Mouse (Mus musculus) limb, embryonic 14.5 days (tissue): ENCODE data around the gene Gm17651. TPM values are rescaled to one million over a fixed set of nuclear protein-coding genes. Genes with fewer than 3 reads are reported as not detected.

Experiments
- ATAC-seq: fragments of 200-750 bp; cut with Nextera tagmentation; 2 replicates; pipeline ENCODE4 v1.8.0; 2017; ENCODE audit warnings: low read depth, moderate number of reproducible peaks, moderate TSS enrichment; ENCODE audit not compliant: low FRiP score
- DNase-seq: peaks from one replicate; pipeline ENCODE4 v3.0.0-alpha.2; 2015; ENCODE audit warnings: low spot score
- H3K27ac ChIP-seq: fragments of 300-500 bp; sonication (generic); replicated peaks from 2 replicates; pipeline ENCODE4 v1.5.1; 2014; ENCODE audit warnings: low read depth, mild to moderate bottlenecking, low read length, moderate library complexity, mixed read lengths
- H3K27me3 ChIP-seq: fragments of 300-500 bp; sonication (generic); 2 replicates; pipeline ENCODE4 v1.6.1; 2014; ENCODE audit warnings: low read length, mixed read lengths; ENCODE audit not compliant: control insufficient read depth, insufficient read depth
- H3K36me3 ChIP-seq: fragments of 300-500 bp; sonication (generic); 2 replicates; pipeline ENCODE4 v1.6.1; 2014; ENCODE audit warnings: mild to moderate bottlenecking, low read length, moderate library complexity, mixed read lengths; ENCODE audit not compliant: control insufficient read depth, insufficient read depth
- H3K4me1 ChIP-seq: fragments of 300-500 bp; sonication (generic); 2 replicates; pipeline ENCODE4 v1.6.1; 2014; ENCODE audit warnings: antibody characterized with exemption, low read length, mixed read lengths; ENCODE audit not compliant: control insufficient read depth, insufficient read depth
- H3K4me2 ChIP-seq: fragments of 300-500 bp; sonication (generic); replicated peaks from 2 replicates; pipeline ENCODE4 v1.6.1; 2014; ENCODE audit warnings: low read depth, mild to moderate bottlenecking, low read length, moderate library complexity; ENCODE audit not compliant: severe bottlenecking
- H3K4me3 ChIP-seq: fragments of 300-500 bp; sonication (generic); replicated peaks from 2 replicates; pipeline ENCODE4 v1.5.1; 2014; ENCODE audit warnings: low read length
- H3K9ac ChIP-seq: fragments of 300-500 bp; sonication (generic); 2 replicates; pipeline ENCODE4 v1.6.1; 2014; ENCODE audit warnings: mild to moderate bottlenecking, low read depth, low read length, moderate library complexity; ENCODE audit not compliant: severe bottlenecking
- H3K9me3 ChIP-seq: fragments of 300-500 bp; sonication (generic); 2 replicates; pipeline ENCODE4 v1.6.1; 2016; ENCODE audit warnings: low read length; ENCODE audit not compliant: control insufficient read depth
- POLR2A ChIP-seq: fragments of 200-500 bp; IDR thresholded peaks from 2 replicates; pipeline ENCODE4 v1.8.0; 2012; ENCODE audit warnings: inconsistent platforms, mild to moderate bottlenecking, moderate library complexity, borderline replicate concordance; ENCODE audit not compliant: insufficient read depth, insufficient read length; ENCODE audit errors: extremely low read depth
- WGBS: fragments of 180-500 bp; shearing (Covaris S2); extraction: QIAGEN DNeasy Blood & Tissue Kit; methylation state at CpG from one replicate; pipeline ENCODE4 v1.1.7; 2014; 5-methylcytosine and 5-hydroxymethylcytosine counted together
- polyA plus RNA-seq, 2 experiments: library from polyadenylated mRNA; depleted of rRNA in 1 of 2; stranded (reverse) in 1 of 2; unstranded in 1 of 2; fragments of >200 nt; fragmentation: Nextera tagmentation in 1 of 2; extraction: Ambion mirVana in 1 of 2; gene quantifications; 2 replicates each; pipeline versions ENCODE4 v1.2.1 to v1.2.3; 2012 to 2014

Gm17651 gene
- polyA plus RNA-seq, 2 experiments = not detected

DNA sequence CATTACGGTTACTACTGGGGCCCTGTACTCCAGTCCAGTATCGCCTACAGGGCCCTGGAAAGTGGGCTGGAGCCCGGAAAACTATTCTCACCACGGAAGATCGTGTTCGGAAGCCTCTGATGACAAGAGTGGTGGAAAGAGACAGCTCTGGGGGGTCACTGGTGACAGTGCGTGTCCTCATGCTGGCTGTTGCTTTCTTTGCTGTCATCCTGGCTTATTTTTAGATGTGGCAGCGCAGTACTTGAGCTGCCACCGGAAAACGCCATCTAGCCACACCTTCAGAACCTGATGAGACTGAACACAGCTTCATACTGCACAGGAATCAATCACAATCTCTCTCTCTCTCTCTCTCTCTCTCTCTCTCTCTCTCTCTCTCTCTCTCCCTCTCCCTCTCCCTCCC, 22.9 kb downstream of the Gm17651 start:
- 89% methylated on average over 10 of the region's 10 CpGs for WGBS
- DNase-seq (no peak), ATAC-seq (no peak)
- Histone ChIP-seq H3K4me3 (no peak overlapping the region), H3K4me1 (no peaks in the 10 kb centered on the region), H3K9me3 (no peaks in the 10 kb centered on the region), H3K27ac (no peak overlapping the region), H3K27me3 (no peaks in the 10 kb centered on the region), H3K36me3 (no peaks in the 10 kb centered on the region), H3K4me2 (no peak overlapping the region), H3K9ac (no peak overlapping the region)
- no peak for TF ChIP-seq POLR2A

DNA sequence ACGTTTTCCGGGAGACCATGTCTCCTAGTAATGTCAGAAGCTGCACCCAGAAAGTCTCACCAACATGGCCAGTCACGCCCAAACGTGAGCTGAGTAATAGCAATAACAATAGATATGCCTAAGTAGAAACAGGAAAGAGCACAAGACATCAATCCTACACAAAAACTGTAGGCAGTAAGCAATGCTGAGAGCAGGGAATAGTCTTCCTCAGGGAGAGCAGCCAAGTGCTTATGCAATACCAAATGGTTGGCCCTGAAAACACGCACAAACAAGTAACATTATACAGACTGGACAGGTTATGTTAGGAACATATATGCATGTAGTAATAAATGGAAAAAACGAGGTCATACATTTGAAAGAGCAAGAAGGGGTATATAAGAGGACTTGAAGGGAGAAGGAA, 25.0 kb downstream of the Gm17651 start:
- WGBS = 74% methylated on average over 6 of the region's 6 CpGs
- no peaks in the 10 kb centered on the region for H3K27me3 ChIP-seq
- H3K9me3 ChIP-seq = no peaks in the 10 kb centered on the region
- DNase-seq (no peak), ATAC-seq (no peak)
- H3K4me3 ChIP-seq = no peak overlapping the region
- H3K4me1 ChIP-seq = no peaks in the 10 kb centered on the region
- H3K27ac ChIP-seq = no peak overlapping the region
- no peak overlapping the region for H3K4me2 ChIP-seq
- no peak overlapping the region for H3K9ac ChIP-seq
- no peaks in the 10 kb centered on the region for H3K36me3 ChIP-seq
- no peak for TF ChIP-seq POLR2A

DNA sequence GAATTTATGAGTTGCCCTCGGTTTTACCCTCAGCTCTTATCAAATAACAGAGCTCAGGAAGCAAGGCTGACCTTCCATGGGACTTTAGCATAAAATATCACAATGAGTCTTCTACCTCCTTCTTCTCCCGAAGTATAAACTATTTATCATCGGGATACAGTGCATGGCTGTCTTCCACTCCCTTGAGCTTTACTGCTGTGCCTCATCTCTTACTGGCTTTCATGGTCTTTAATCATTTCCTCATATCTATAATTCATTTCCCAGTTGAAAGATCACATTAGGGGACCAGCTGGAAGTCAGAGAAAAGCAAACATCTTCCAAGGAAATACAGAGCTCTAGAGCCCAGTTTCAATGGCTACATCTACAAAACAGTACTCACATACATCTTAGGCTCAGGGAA, 25.5 kb downstream of the Gm17651 start:
- ATAC-seq (no peak), DNase-seq (no peak)
- H3K4me1 ChIP-seq = no peaks in the 10 kb centered on the region
- H3K36me3 ChIP-seq = no peaks in the 10 kb centered on the region
- no peak overlapping the region for H3K27ac ChIP-seq
- no peak overlapping the region for H3K4me3 ChIP-seq
- no peak overlapping the region for H3K4me2 ChIP-seq
- TF ChIP-seq POLR2A = no peak
- WGBS = 59% methylated on average over 3 of the region's 3 CpGs
- no peaks in the 10 kb centered on the region for H3K27me3 ChIP-seq
- no peaks in the 10 kb centered on the region for H3K9me3 ChIP-seq
- no peak overlapping the region for H3K9ac ChIP-seq

DNA sequence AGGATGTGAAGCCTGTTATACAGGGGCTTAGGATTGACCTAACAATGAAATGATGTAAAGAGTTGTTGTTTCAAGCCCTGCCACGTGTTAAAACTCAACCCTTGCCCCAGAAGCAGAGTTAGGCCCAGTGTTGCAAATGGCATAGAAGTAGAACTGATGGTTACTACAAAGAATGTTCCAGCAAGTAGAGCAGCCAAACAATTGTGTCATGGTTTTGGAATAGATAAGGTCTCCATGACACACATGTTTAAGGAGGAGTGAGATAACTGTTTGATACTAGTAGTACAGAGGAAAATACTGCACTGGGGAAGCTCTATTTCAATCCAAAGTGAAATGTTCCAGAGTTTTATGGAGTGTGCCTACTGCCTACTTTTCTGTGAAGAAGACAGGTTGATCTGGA, 26.0 kb downstream of the Gm17651 start:
- 35% methylated on average over 1 of the region's 1 CpGs for WGBS
- no peak overlapping the region for H3K9ac ChIP-seq
- no peak overlapping the region for H3K4me2 ChIP-seq
- no peak overlapping the region for H3K4me3 ChIP-seq
- no peaks in the 10 kb centered on the region for H3K36me3 ChIP-seq
- no peaks in the 10 kb centered on the region for H3K4me1 ChIP-seq
- ATAC-seq = no peak
- no peak for DNase-seq
- H3K27me3 ChIP-seq = no peaks in the 10 kb centered on the region
- H3K27ac ChIP-seq = no peak overlapping the region
- no peaks in the 10 kb centered on the region for H3K9me3 ChIP-seq
- TF ChIP-seq POLR2A = no peak

DNA sequence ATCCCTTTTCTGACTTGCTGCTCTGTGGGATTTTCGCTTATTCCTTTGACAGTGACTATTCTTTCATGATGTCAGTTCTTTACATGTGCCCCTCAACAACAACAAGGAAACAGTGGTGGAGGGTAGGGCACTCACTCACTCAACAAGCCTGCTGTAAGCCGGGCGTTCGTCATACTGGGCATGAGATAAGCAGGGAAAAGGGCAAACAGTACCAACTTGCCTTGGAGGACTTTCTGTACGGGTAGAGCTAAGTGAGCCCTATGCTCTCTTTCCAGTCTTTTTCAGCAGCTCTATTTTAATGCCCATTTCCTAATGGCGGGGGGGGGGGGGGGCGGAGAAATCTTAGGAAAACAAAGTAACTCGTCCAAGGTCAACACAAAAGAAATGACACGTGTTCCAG, 32.5 kb downstream of the Gm17651 start:
- no peak overlapping the region for H3K9ac ChIP-seq
- H3K36me3 ChIP-seq = no peaks in the 10 kb centered on the region
- H3K4me3 ChIP-seq = no peak overlapping the region
- H3K27me3 ChIP-seq = no peaks in the 10 kb centered on the region
- H3K9me3 ChIP-seq = no peaks in the 10 kb centered on the region
- no peak overlapping the region for H3K4me2 ChIP-seq
- H3K27ac ChIP-seq = no peak overlapping the region
- no peaks in the 10 kb centered on the region; the same call in 1 of the 2 replicates for H3K4me1 ChIP-seq
- DNase-seq (no peak), ATAC-seq (no peak)
- 85% methylated on average over 8 of the region's 9 CpGs for WGBS
- no peak for TF ChIP-seq POLR2A

DNA sequence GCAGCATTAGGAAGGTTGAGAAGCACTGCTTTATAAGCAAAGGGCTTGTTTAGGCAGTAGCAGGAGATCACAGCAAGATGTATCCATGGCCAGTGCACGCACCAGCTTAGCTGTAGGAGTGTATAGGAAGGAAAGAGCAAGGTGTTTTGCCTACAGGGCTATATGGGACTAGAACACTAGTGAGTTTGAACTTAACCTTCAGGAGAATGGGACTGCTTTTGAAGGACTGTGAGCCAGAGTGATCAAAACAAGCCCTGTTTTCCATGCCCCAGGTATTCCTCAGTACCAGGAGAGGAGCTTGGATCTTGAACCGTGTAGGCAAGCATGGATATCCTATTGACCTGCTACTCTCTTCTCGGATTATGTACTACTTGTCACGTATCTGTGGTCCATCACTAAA, 33.1 kb downstream of the Gm17651 start:
- Histone ChIP-seq H3K27me3 (no peaks in the 10 kb centered on the region), H3K9me3 (no peaks in the 10 kb centered on the region), H3K27ac (no peak overlapping the region), H3K36me3 (no peaks in the 10 kb centered on the region), H3K9ac (no peak overlapping the region), H3K4me1 (no peaks in the 10 kb centered on the region; the same call in 1 of the 2 replicates), H3K4me3 (no peak overlapping the region), H3K4me2 (no peak overlapping the region)
- DNase-seq (no peak), ATAC-seq (no peak)
- 89% methylated on average over 4 of the region's 4 CpGs for WGBS
- TF ChIP-seq POLR2A = no peak
